Mouse (Mus musculus): ENCODE measurements at regions not wholly inside any gene's neighbourhood (a gene's known extent, or its start where the extent isn't known, plus 50 kb on each side); places are given as distances from the start of the nearest gene placed in this dataset.

- DNase-seq (ENCODE audit: low spot score in 2 of 2) = no peak
Measured at GRCm38 (mm10) chr16:87783561-87784304, 85.0 kb downstream of the Bach1 start.

- DNase-seq (ENCODE audit: low spot score in 2 of 2) = no peak
Measured at GRCm38 (mm10) chr16:87784405-87784994, 85.8 kb downstream of the Bach1 start.

GRCm38 (mm10) chr16:87789539-87789938, 90.8 kb downstream of the Bach1 start:
- DNase-seq (ENCODE audit: low spot score in 2 of 2) = no peak

- DNase-seq (ENCODE audit: low spot score in 2 of 2) = no peak
Measured at GRCm38 (mm10) chr16:87789957-87790356, 91.2 kb downstream of the Bach1 start.

- no peak for DNase-seq (ENCODE audit: low spot score in 2 of 2)
Measured at GRCm38 (mm10) chr16:87796514-87797248, 97.9 kb downstream of the Bach1 start.

GRCm38 (mm10) chr16:87802317-87802716, 103.6 kb downstream of the Bach1 start:
- no peak for DNase-seq (ENCODE audit: low spot score in 2 of 2)

- DNase-seq (ENCODE audit: low spot score in 2 of 2) = no peak
Measured at GRCm38 (mm10) chr16:87817590-87817989, 118.8 kb downstream of the Bach1 start.

GRCm38 (mm10) chr16:87834296-87834695, 135.6 kb downstream of the Bach1 start:
- no peak for DNase-seq (ENCODE audit: low spot score in 2 of 2)

- DNase-seq (ENCODE audit: low spot score in 2 of 2) = peak; percentile 7 to 56
Measured at GRCm38 (mm10) chr16:87840949-87841546, 142.3 kb downstream of the Bach1 start.

Data from thymus, postnatal 10 days (tissue).